Mouse (Mus musculus): ENCODE data around the gene Ak8. TPM values are rescaled to one million over a fixed set of nuclear protein-coding genes. Genes with fewer than 3 reads are reported as not detected.

The Ak8 gene
- total RNA-seq, 1 experiment from 2014 or later = 1.6 TPM

GRCm38 (mm10) chr2:28787067-28787619 is 87.2 kb downstream of the Ak8 start:
- no peak for ATAC-seq (replicated peaks; ENCODE audit: low read depth, poor library complexity, severe bottlenecking)

- ATAC-seq (replicated peaks; ENCODE audit: low read depth, poor library complexity, severe bottlenecking) = peak; percentile 57
These were observed 93.1 kb downstream of the Ak8 start for GRCm38 (mm10) chr2:28792931-28793610.

GRCm38 (mm10) chr2:28794623-28795022 is 94.7 kb downstream of the Ak8 start:
- ATAC-seq (replicated peaks; ENCODE audit: low read depth, poor library complexity, severe bottlenecking) = no peak

- peak; percentile 97 for ATAC-seq (replicated peaks; ENCODE audit: low read depth, poor library complexity, severe bottlenecking)
These were observed 96.3 kb downstream of the Ak8 start for GRCm38 (mm10) chr2:28796298-28796697.

- ATAC-seq (replicated peaks; ENCODE audit: low read depth, poor library complexity, severe bottlenecking) = no peak
These were observed 97.6 kb downstream of the Ak8 start for GRCm38 (mm10) chr2:28797490-28798106.

GRCm38 (mm10) chr2:28798390-28798789 is 98.4 kb downstream of the Ak8 start:
- ATAC-seq (replicated peaks; ENCODE audit: low read depth, poor library complexity, severe bottlenecking) = no peak

- ATAC-seq (replicated peaks; ENCODE audit: low read depth, poor library complexity, severe bottlenecking) = no peak
These were observed 99.6 kb downstream of the Ak8 start for GRCm38 (mm10) chr2:28799575-28799974.

GRCm38 (mm10) chr2:28803406-28803805 is 103.4 kb downstream of the Ak8 start:
- ATAC-seq (replicated peaks; ENCODE audit: low read depth, poor library complexity, severe bottlenecking) = no peak

GRCm38 (mm10) chr2:28808841-28809240 is 108.9 kb downstream of the Ak8 start:
- ATAC-seq (replicated peaks; ENCODE audit: low read depth, poor library complexity, severe bottlenecking) = no peak

- no peak for ATAC-seq (replicated peaks; ENCODE audit: low read depth, poor library complexity, severe bottlenecking)
These were observed 110.5 kb downstream of the Ak8 start for GRCm38 (mm10) chr2:28810260-28811013.

GRCm38 (mm10) chr2:28818866-28819265 is 118.9 kb downstream of the Ak8 start:
- ATAC-seq (replicated peaks; ENCODE audit: low read depth, poor library complexity, severe bottlenecking) = no peak

GRCm38 (mm10) chr2:28829265-28829664 is 129.3 kb downstream of the Ak8 start:
- ATAC-seq (replicated peaks; ENCODE audit: low read depth, poor library complexity, severe bottlenecking) = no peak

GRCm38 (mm10) chr2:28836181-28836940 is 136.4 kb downstream of the Ak8 start:
- ATAC-seq (replicated peaks; ENCODE audit: low read depth, poor library complexity, severe bottlenecking) = no peak

GRCm38 (mm10) chr2:28839501-28840221 is 139.7 kb downstream of the Ak8 start:
- ATAC-seq (replicated peaks; ENCODE audit: low read depth, poor library complexity, severe bottlenecking) = peak; percentile 6; the same call in 1 of the 2 replicates

GRCm38 (mm10) chr2:28840222-28840951 is 140.4 kb downstream of the Ak8 start, which contains the start of the genes Gtf3c4 and Ddx31:
Gene Gtf3c4 (minus strand): TSS chr2:28840360.
Gene Ddx31 (plus strand): TSS chr2:28840406.
- peak; percentile 96 for ATAC-seq (replicated peaks; ENCODE audit: low read depth, poor library complexity, severe bottlenecking)

GRCm38 (mm10) chr2:28842042-28842441 is 142.1 kb downstream of the Ak8 start:
- ATAC-seq (replicated peaks; ENCODE audit: low read depth, poor library complexity, severe bottlenecking) = no peak

GRCm38 (mm10) chr2:28848879-28849278 is 148.9 kb downstream of the Ak8 start:
- no peak for ATAC-seq (replicated peaks; ENCODE audit: low read depth, poor library complexity, severe bottlenecking)

- ATAC-seq (replicated peaks; ENCODE audit: low read depth, poor library complexity, severe bottlenecking) = no peak
These were observed 152.6 kb downstream of the Ak8 start for GRCm38 (mm10) chr2:28852594-28852993.

- ATAC-seq (replicated peaks; ENCODE audit: low read depth, poor library complexity, severe bottlenecking) = no peak
These were observed 155.8 kb downstream of the Ak8 start for GRCm38 (mm10) chr2:28855773-28856172.
